Mouse (Mus musculus) frontal cortex, postnatal 36 days (tissue): ENCODE results near the gene Sox5.

Experiments used
- DNase-seq, 2 experiments: peaks; one replicate each; pipeline ENCODE4 v3.0.0; 2022; ENCODE audit warnings: low spot score in 2 of 2

Gene Sox5

DNA sequence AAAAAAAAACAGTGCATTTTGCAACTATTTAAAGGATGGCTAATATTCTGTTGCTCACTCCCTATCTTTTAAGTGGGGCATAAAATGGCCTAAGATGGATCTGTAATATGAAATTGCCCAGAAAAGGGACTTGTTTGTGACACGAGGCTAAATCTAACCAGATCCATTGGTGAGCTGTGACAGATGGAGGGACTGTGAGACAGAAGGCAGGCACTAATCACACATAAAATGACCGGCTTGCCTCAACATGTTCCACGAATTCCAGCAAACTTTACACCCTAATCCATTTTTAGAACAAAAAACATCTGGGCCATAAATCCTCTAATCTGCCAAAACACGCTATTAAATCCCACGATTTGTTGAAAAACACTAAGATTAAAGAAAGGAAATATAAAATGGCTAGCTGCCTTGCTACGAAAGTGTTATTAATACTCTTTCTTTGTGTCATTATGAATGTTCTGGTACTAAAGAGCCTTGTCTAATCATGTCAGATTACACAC lies 919.1 kb downstream of the Sox5 start:
- DNase-seq = no peak

DNA sequence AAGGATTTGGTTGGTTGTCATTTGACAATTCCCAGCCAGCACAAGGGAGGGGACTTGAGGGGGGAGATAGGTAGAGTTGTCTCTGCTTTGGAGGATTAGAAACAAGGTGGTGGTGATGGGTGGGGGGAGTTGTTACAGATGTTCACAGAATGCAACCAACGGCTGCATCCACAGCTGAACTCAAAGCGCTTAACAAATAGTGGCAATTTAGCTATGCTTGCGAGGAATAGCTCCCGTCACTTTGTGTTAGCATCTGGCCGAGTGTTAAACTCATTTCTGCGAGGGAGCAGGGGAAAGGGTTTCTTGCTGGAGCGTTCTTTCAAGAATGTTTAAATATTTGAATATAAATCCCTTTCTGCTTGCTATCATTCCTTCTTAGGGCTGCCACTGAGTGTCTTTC lies 921.7 kb downstream of the Sox5 start:
- DNase-seq = no peak

DNA sequence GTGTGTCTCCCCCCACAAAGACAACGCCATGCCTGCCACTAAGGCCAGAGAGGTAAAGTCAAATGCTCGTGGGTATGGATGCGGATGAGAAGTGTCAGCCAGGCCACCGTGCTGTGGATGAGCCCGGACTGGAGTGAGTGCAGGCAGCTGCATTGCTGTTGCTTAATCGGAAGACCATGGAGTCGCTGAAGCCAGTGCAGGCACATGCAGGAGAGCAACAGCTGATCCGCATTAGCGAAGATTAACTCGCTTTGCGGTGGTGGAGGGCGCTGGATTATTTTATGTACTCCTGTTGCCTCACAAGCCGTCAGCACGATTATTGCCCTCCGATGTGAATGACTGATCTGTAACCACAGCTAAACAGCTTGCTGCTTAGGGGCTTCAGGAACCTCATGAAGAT lies 922.2 kb downstream of the Sox5 start:
- DNase-seq = no peak

DNA sequence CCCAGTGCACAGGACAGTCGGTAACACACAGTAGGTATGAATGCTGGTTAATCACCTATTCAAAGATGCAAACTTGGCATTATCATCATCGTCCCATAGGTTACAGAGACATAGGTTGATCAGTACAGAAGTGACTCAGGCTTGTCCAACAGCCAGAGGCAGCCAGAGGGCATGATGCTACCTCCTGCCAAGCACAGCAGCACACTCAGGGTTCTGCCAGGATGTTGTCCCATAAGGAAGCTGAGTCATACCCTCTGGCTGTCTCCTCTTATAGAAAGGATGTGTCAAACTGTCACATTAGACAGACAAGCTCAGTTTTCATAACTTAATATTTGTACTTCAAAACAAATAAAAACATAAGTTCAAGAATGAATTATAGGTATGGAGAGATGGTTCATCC lies 923.2 kb downstream of the Sox5 start:
- no peak for DNase-seq

DNA sequence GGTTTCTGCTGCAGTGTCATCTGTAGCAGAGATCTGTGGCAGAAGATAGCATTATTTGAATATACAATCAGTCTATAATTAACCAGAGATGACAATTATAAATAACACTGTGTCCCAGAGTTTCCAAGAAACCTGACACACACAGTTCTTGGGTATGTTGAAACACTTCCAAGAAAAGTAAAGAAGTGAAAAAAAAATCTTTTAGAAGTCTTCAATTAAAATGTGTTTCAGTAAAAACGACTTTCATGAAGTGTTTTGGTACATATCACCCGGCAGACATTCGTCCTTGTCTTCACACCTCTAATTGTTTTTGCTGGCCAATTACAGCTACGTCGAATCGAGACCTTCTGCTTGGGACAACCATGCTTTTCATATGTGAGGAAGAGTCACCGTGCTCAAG lies 924.4 kb downstream of the Sox5 start:
- DNase-seq = no peak

DNA sequence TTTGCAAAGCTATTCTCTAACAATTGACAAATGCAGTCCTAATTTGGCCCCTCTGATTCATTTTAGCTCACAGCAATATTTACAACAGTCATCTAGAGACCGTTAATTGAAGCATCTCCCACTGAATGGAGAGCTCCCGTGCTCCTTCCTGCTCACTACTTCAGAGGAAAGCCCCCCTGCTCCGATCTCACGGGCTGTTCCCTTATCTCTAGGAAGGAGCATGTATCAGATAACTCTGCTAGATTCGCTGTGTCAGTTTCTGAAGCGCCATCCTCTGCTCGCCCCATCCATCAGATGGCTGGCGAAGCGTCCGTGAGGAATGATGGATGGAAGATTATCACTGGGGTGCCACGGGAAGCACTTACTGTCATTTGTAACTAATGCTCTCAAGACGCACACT lies 926.4 kb downstream of the Sox5 start:
- DNase-seq = no peak

DNA sequence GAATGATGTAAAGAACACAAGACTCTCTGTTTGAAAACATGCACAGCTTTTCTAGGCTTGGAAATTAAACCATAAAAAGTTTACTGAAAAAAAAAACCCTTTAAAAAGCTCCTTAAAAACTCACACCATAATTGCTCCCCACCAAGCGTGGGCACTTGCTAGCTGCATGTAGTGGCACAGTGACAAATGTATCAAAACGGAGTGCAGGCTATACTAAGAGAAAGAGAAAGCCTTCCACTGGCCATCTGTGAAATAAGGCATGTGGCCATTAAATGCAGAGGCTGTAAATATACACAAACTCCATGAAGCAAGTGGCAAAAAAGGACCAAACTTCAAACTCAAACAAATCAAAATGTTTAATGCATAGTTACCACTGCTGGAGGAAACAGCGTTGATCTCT lies 927.7 kb downstream of the Sox5 start:
- DNase-seq = peak; percentile 33 to 79

DNA sequence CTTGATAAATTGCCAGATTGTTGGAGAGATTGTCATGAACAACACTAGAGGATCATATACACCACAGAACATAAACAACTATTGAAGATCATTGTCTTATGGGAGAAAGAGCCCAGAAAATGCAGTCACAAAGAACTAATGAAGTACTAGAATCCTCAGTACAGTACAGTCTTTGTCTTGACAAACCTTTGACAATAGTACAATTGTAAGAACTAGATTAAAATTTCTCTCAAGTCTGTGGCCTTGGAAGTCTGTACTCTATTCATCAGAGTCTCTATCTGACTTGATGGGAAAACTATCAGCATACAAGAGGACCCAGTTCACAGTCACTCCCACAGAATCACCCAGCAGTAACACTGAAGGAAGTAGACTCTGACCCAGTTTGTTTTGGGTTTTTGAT lies 936.0 kb downstream of the Sox5 start:
- no peak for DNase-seq

DNA sequence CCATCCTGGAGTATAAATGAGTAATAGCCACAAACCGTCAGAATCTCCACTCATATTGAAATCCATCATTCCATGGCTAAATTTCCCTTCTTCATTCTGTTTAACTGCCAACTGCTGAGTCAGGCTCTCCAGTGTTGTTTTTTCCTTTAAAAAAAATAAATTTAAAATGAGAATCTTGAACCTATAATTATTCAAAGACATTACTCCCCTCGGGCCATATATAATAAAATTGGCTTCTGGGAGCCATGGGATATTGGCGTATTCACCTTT lies 937.1 kb downstream of the Sox5 start:
- no peak for DNase-seq

DNA sequence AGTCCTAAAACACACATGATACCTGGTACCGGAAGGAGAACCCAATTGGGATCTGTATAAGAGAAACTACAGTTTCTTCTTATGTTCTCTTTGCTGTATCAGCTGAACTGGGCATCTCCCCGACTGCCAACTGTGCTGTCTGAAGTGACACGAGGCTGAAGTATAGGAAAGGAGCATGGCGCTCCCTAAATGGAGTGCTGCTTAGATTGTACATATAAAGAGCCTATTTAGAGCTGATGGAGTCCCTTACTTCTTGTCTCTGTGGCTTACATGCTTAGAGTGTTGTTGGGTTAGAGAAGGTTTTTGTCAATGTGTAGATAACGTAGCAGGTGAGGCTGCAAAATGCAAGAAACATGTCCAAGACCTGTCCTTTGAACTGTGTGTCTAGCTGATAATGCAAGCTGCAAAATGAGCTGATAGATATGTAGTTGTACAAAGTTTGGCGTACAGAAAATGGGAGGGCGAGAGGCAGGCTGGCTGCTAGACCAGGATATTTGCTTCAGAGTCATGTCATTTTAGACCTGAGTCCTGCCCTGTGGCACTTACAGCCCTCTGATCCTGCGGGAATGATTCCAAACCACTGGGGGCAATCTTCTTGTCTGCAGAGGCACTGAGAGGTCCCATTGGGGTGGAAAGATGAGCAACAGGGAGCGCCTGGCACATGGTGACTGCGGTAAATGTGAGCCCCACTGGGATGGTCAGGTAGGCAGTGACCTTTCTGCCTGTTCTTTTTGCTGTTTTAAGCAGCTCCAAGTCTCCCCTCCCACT lies 937.7 kb downstream of the Sox5 start:
- DNase-seq = no peak

DNA sequence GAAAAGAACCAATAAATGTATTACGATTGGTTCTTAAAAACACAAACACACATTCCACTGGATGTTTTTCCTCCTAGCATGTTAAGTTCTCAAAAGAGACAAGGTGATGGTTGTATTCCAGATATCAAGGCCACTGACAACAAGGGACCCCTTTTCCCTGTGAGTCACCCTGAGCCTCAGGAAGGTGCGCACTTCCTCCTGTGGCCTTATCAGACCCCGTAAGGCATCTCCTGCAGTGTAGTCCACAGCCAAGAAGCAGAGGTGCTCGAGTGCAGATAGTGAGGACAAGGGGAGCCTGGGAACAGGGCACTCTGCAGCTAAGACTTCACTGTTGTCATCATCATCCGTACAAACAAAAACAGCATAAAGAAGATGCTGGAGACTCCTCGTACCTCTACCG lies 939.8 kb downstream of the Sox5 start:
- no peak for DNase-seq

DNA sequence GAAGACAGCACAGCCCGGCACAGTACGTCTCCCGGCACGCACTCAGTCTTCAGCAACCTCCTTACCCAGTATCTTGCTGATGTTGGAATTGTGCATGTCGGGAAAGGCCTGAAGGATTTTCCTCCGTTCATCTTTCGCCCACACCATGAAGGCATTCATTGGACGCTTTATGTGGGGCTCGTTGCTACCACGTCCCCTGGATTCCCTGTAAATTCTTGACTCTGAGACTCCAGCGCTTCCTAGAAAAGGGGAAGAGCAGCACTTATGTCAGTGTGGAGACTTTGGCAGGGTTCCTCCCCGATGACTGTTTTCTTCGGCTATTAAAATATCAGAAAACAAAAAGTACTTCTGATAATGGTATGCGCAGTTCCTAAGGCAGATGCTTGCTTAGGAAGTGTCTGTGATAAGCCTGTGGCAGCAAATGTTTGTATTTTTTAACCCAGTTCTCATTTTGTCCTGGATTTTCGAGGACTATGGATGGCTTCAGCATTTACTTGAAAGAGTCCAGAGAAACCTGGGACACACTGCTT lies 940.6 kb downstream of the Sox5 start:
- peak in 1 of 2 experiments; percentile 13 for DNase-seq

DNA sequence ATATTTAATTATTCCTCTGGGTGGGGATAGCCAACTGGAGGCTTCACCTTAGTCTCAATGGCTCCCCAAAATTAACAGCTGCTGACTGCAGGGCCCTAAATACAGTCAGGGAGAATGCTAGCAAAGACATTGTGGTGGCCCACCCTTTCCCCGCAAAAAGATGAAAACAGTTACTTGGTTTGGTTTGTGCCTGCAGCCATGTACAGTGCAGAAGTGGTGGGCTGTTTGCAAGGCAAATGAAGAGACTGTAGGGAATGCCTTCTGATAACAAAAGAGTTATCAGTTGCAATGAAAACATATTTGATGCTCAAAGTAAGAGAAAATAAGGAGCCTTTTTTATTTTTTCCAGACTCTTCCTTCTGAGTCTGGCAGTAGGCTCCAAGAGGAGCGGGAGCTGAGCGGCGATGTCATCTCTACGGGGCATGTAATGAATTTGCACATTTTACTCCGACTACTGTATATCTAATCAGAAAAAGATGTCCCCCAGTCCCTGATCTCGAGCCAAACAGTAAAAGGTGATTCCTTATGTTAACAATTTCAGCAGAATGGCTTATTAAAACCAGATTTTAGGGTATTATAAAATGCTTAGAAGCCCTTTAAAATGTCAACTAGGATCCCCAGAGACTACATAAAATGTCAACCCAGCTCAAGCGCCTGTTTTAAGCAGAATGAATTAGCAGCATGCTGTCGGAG lies 943.2 kb downstream of the Sox5 start:
- no peak for DNase-seq

DNA sequence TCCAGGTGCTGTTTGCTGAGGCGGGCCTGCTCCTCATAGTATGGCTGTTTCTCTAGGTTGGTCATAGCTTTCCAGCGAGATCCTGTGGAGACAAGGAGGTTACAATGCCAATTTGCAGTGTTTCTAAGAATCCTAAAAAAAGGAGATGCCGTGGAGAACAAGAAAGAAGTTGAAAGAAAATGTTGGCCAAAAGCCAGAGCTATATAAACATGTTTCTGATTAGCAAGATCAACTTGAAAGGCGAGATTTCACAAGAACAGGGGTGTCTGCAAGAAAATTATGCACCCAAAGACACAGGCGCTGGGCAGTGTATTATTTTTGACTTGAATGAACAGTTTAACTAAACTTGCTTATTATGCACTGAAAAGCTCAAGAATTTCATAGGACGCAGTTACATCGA lies 946.4 kb downstream of the Sox5 start:
- no peak for DNase-seq

DNA sequence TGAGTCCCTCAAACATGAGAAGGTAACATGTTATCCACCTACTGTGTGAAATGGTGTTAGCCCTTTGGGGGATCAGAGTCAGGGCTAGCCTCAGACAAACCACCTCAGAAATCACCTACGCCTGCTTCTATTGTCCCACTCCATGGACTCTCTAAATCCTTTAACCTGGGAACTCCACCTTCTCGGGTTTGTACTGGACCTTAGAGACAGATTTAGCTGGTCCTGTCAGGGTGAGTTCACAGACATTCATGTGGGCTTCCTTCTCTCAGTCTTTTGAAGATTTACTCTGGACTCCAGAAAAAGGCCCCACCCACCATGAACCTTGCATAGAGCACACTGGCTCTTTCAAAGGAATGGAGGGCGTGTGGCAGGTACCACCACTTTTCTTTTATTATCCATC lies 947.8 kb downstream of the Sox5 start:
- no peak for DNase-seq

DNA sequence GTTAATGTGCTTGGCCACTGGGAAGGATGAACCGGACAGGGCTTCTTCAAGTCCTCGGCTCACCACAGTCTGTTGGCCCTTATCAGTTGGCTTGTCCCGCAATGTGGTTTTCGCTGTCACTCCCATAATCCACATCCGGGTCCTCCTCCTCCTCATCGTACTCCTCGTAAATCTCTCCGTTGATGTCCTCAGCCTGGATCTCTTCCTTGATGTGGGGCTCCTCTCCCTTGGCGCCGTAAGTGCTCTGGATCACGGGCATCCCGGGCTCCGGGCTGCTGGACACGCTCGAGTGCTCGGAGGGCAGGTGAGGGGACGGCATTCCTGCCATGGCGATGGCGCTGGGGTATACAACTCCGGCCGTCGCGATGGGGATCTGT lies 948.6 kb downstream of the Sox5 start:
- no peak for DNase-seq

DNA sequence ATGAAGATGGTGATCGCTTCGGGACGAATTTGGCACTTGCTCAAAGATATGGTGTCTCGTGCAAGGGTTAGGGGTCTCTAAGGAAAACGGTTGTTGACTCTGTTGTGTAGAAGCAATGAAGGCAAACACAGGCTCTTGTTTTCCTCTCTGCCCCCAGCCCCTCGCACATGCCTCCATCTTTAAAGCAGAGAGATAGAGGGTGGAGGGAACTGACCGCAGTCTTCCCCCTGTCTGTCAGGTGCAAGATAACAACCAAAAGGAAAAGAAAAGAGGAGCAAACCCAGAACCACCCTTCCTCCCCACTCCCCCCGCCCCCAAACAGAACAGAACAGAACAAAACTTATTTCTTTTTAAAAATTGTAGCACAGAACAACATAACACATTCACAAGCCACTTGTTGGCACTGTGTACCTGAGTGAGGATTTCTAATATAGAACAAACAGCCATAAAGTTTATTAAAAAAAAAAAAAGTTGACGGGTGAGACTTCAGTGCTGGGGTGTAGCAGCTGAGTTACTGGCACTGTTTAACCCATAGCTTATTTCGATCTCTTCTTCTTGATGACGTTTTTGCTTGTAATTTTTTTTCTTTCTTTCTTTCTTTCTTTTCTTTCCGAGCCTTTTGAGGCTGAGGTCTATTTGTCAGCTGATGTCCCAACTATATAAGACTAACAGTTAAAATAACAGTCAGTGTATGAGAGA lies 949.1 kb downstream of the Sox5 start:
- no peak for DNase-seq

DNA sequence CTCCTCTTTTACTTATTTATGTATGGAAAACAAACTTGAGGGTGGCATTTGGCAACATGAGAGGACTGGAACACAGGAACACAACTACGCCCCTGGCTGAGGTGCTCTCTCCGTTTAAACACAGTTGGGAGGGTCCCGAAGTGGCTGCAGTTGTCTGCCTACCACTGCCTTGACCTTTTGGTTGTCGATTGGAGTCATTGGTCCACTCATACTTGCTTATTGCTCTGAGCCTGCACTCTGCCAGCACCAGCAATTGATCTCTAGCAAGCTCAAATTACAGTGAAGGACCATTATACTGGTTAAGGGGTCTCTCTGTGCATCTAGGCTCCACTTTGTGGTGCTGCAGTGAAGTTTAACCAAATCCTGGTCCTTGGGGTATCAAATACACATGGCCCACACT lies 950.5 kb downstream of the Sox5 start:
- no peak for DNase-seq

DNA sequence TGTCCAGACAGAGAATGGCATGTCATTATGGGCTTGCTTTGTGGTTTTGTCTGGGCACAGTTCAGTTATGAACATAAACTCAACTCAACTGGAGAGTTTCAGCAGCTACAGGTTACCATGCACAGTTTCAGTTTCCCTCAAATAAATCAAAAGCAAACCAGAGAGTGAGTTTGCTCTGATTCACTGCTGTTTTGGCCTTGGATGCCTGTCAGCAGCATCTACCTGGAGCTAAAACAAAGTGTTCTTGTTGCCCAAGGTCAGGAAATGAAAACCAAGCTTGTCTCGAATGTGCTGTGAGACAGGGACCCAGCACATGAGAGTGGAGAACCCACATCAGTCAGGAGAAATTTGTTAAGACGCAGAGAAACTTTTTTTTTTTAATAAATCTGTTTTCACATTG lies 951.6 kb downstream of the Sox5 start:
- no peak for DNase-seq

DNA sequence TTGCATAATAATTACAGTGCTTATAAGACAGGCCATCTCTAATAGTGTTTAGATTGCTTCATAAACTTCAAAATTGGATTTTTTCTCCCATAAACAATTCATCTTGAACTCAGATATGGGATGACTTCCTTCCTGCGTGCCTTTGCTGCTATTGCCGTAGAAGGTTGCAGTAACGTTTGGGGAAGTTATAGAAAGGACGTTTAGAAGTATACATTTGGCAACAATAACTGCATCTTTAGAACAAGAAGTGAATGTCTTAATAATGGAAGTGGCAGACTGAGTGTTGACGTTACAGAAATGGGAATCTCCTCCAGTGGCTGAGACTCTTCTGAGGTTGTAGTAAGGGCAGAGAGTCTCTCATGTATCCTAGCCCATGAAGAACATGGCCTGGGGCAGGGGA lies 955.0 kb downstream of the Sox5 start:
- DNase-seq = no peak

DNA sequence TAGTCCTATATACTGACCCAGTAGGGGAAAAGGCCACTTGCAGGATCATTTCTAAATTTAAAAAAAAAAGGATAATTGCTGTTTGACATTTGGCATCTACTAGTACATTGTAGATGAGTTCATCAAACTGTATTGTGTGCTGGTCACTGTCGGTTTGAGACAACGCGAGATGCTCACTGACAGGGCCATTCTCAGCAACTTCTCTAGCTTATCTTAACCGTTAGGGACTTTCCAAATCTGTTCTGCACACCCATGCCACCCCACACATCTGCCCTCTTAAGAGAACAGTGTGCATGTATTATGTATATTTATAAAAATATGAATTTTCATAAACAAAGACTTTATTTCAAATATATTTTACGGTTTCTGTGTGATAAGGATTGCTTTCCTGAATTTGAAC lies 955.8 kb downstream of the Sox5 start:
- no peak for DNase-seq

DNA sequence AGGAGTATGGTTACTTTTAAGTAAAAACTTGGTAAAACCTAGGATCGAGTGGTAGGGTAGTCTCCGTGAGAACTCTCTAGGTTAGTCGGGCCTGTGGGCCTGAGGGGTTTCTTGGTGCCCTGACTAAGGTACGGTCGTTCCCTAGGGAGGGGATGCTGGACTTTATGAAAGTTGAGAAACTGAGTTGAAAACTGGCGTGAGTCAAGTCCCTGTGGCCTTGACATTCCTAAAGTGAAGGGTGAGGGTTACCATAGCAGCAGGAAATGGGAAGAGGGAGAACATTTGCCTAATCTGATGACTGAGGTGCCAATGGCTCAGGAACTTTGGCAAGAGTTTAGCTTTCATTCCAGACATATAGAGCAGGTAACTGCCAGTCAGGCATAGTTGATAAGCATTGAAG lies 956.7 kb downstream of the Sox5 start:
- no peak for DNase-seq

DNA sequence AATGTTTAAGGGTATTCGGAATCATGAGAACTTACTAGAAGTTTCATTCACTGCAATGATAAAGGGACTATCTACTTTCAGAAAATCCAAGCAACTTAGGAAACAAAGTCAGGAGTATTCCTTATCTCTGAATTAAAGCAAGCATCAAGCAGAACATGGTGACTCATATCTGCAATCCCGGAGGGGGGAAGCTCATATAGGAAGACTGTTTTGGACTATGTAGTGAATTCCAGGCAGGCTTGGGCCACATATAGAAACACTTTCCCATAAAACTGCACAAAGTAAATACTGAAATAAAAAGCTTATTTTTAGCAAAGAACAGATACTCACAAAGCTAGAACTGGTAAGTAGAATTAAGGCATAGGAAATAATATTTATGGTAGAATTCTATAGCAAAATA lies 993.3 kb downstream of the Sox5 start:
- peak in 1 of 2 experiments; percentile 25 for DNase-seq
